Mouse (Mus musculus): ENCODE data around the gene Rpl5.

DNA sequence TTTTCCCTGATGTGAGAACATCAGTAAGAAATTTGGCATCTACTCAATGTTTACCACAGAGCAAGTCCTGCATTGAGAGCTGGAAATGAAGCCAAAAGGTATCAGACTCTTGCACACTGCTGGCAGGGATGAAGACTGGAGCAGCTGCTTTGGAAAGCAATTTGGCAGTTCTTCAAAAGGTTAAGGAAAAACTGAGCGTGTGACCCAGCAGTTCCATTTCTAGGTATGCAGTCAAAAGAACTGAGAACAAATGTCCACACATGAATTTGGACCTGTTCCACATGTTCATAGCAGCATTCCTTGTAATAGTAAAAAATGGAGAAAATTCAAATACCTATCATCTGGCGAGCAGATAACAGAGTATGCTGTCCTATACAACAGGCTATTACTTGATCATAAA lies 47.2 kb downstream of the Rpl5 start:
- TF ChIP-seq CTCF (IDR thresholded peaks at IDR 0.05) (no peak), EP300 (IDR thresholded peaks at IDR 0.05) (0 out of 2 replicates have a peak, but pooled peaks have one; percentile 23)

All from lung, postnatal 0 days (tissue).